Mouse (Mus musculus) lung, adult 18-20 months (tissue): ENCODE measurements at regions not wholly inside any gene's neighbourhood (a gene's known extent, or its start where the extent isn't known, plus 50 kb on each side); places are given as distances from the start of the nearest gene placed in this dataset.
A peak's percentile ranks its signal among the peaks of the same experiment; 100 is the strongest.

ENCODE experiments used
- DNase-seq, 2 experiments: peaks; one replicate each; pipeline ENCODE4 v3.0.0; 2022; ENCODE audit warnings: mixed read lengths in 2 of 2

GRCm38 (mm10) chr15:51673483-51673882 is 2211.2 kb upstream of the Gm7489 start:
- no peak for DNase-seq

GRCm38 (mm10) chr15:51675291-51675690 is 2209.4 kb upstream of the Gm7489 start:
- DNase-seq: no peak

- DNase-seq: no peak
These were observed 2208.0 kb upstream of the Gm7489 start for GRCm38 (mm10) chr15:51676694-51677093.

- DNase-seq: no peak
These were observed 2207.4 kb upstream of the Gm7489 start for GRCm38 (mm10) chr15:51677266-51677665.

GRCm38 (mm10) chr15:51679186-51679902 is 2205.4 kb upstream of the Gm7489 start:
- no peak for DNase-seq

GRCm38 (mm10) chr15:51680494-51680893 is 2204.2 kb upstream of the Gm7489 start:
- no peak for DNase-seq

GRCm38 (mm10) chr15:51681191-51681590 is 2203.5 kb upstream of the Gm7489 start:
- no peak for DNase-seq

GRCm38 (mm10) chr15:51682331-51682730 is 2202.4 kb upstream of the Gm7489 start:
- DNase-seq: no peak

- DNase-seq: no peak
These were observed 2197.6 kb upstream of the Gm7489 start for GRCm38 (mm10) chr15:51687007-51687540.

GRCm38 (mm10) chr15:51689498-51689897 is 2195.2 kb upstream of the Gm7489 start:
- DNase-seq: no peak

GRCm38 (mm10) chr15:51692671-51693070 is 2192.0 kb upstream of the Gm7489 start:
- DNase-seq: no peak

GRCm38 (mm10) chr15:51696344-51697016 is 2188.2 kb upstream of the Gm7489 start:
- DNase-seq: peak; percentile 17 to 39

- no peak for DNase-seq
These were observed 2180.5 kb upstream of the Gm7489 start for GRCm38 (mm10) chr15:51704198-51704597.

GRCm38 (mm10) chr15:51709871-51710655 is 2174.6 kb upstream of the Gm7489 start:
- no peak for DNase-seq

GRCm38 (mm10) chr15:51720873-51721308 is 2163.8 kb upstream of the Gm7489 start:
- no peak for DNase-seq

GRCm38 (mm10) chr15:51721363-51721762 is 2163.3 kb upstream of the Gm7489 start:
- no peak for DNase-seq

- DNase-seq: no peak
These were observed 2160.6 kb upstream of the Gm7489 start for GRCm38 (mm10) chr15:51724127-51724526.

- DNase-seq: no peak
These were observed 2159.2 kb upstream of the Gm7489 start for GRCm38 (mm10) chr15:51725457-51725856.

- no peak for DNase-seq
These were observed 2154.6 kb upstream of the Gm7489 start for GRCm38 (mm10) chr15:51730106-51730505.

GRCm38 (mm10) chr15:51730805-51731412 is 2153.8 kb upstream of the Gm7489 start:
- peak; percentile 25 to 34 for DNase-seq

- no peak for DNase-seq
These were observed 2150.5 kb upstream of the Gm7489 start for GRCm38 (mm10) chr15:51734194-51734593.
